Mouse (Mus musculus): ENCODE data around the gene Nlrc5. TPM values are rescaled to one million over a fixed set of nuclear protein-coding genes. Genes with fewer than 3 reads are reported as not detected.

The Nlrc5 gene
- polyA plus RNA-seq, 1 experiment from 2014 or later, result 0.34 TPM

DNA sequence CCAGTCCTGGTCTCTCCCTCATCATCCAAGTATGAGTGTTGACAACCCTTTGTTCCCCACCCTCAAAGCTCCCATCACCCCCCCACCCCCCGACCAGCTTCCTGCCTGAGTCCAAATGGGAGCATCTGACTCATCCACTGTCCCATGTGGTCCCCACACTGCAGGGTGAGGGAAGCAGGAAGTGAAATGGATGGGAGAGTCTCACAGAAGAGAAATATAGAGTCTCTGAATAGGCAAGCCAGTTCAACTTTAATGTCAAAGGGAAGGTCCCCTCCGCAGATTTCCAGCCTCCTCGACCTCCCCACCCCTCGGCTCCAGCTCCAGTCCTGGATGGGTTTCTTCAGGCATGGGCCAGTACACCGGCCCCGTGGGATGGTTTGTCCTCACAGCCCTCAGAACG lies 4.8 kb upstream of the Nlrc5 start:
- ATAC-seq (ENCODE audit: low FRiP score, low read depth), result no peak
- peaks cover 19% of the 10 kb centered on the region for H3K27me3 ChIP-seq
- peaks cover 4% of the 10 kb centered on the region; the same call in 1 of the 2 replicates for H3K4me1 ChIP-seq
- 85% methylated on average over 7 of the region's 7 CpGs for WGBS
- no peak overlapping the region for H3K4me3 ChIP-seq
- no peak overlapping the region for H3K9ac ChIP-seq
- H3K36me3 ChIP-seq, result no peaks in the 10 kb centered on the region
- H3K9me3 ChIP-seq, result no peaks in the 10 kb centered on the region
- H3K27ac ChIP-seq, result no peak overlapping the region
- H3K4me2 ChIP-seq (replicated peaks), result no peak overlapping the region

DNA sequence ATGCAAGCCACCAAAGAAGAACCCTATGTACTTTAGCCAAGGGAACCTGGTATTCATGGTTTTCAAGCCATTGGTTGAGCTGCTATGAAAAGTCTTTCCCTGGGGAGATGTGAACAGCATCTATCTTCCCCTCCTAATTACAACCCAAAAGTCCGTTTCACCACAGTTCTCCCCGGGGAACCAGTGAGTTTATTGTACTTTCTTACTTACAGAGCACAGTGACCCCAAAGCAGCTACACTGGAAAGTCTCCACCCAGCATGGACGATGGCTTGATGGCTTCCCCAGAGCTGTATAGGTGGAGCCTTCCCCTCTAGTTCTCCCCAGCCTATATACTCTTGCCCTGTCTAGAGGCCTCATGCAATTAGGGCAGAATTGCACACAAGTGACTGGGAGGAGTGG lies 1.9 kb upstream of the Nlrc5 start:
- no peak for ATAC-seq (ENCODE audit: low FRiP score, low read depth)
- no peaks in the 10 kb centered on the region for H3K9me3 ChIP-seq
- no peak overlapping the region for H3K9ac ChIP-seq
- no peaks in the 10 kb centered on the region for H3K36me3 ChIP-seq
- no peak overlapping the region for H3K4me3 ChIP-seq
- peaks cover 25% of the 10 kb centered on the region for H3K27me3 ChIP-seq
- no peak overlapping the region for H3K27ac ChIP-seq
- H3K4me1 ChIP-seq, result peaks cover 4% of the 10 kb centered on the region; the same call in 1 of the 2 replicates
- 64% methylated on average over 3 of the region's 3 CpGs for WGBS
- H3K4me2 ChIP-seq (replicated peaks), result no peak overlapping the region

DNA sequence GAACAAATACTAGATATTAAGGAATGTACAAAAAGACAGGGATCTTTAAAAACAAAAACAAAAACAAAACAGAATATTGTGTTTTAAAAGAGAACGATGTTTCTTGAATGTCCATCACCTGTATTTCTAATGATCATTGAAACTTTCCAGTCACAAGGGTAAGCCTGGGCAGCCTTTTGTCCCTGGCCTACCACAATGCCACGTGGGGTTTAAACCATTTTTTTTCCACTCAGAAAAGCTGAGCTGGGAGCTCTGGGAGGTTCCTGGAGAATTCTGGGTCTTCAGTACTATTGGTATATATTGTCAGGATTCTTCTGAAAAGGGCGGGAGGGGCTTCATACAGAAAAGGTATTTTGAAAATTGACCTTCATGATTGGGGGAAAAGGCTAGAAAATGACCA lies 802 bp downstream of the Nlrc5 start:
- Histone ChIP-seq H3K27ac (no peak overlapping the region), H3K4me1 (peaks cover 4% of the 10 kb centered on the region; the same call in 1 of the 2 replicates), H3K4me2 (replicated peaks) (no peak overlapping the region), H3K4me3 (no peak overlapping the region), H3K9ac (no peak overlapping the region), H3K9me3 (no peaks in the 10 kb centered on the region), H3K36me3 (no peaks in the 10 kb centered on the region), H3K27me3 (peaks cover 25% of the 10 kb centered on the region)
- ATAC-seq (ENCODE audit: low FRiP score, low read depth), result no peak
- 77% methylated on average over 3 of the region's 3 CpGs for WGBS

DNA sequence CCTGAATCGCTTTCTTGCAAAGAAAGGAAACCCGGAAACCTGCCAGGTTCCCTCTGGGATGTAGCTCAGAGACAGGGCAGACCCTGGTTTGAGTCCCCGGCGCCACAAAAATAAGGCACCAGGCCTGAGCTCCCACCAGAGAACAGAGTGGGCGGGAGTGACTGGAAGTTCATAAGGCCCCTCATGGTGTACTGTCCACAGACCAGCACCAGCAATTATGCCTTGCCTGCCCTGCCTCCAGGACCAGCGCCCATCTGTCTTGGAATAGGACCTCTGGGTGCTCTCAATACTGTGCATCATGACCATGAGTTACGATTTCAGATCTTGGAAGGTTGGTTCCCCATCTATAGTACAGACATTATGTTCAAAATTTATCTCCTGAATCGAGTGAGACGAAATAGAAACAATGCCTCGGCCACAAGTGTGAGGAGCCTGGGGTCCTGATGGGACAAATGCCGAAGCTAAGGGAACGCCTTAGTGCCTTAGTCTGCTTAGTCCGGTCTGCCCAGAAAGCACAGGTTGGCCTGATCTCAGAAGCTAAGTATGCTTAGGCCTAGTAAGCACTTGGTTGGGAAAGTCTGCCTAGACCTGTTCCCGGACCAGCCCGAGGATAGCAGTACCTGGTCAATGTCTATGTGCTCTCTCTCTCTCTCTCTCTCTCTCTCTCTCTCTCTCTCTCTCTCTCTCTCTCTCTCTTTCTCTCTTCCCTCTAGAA lies 1.4 kb downstream of the Nlrc5 start:
- no peaks in the 10 kb centered on the region for H3K36me3 ChIP-seq
- WGBS, result 90% methylated on average over 15 of the region's 15 CpGs
- no peak for ATAC-seq (ENCODE audit: low FRiP score, low read depth)

DNA sequence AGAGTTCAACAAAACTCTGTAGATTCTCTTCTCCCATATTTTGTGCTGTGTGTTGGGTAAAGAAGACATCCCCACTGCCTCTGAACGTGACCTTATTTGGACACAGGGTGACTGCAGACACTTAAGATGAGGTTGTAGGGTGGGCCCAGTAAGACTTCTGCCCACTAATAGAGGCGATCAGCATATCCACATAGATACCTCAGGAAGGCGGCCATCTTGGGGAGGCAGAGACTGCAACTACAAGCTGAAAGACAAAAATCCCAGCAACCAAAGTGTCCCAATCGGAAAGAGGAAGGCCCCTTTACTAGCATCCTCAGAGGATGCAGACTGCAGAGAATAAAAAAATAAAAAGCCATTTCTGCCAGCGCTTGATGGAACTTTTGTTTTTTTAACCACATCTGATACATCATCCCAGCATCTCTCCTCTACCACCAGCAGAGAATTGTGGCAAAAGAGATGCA lies 2.0 kb downstream of the Nlrc5 start:
- Histone ChIP-seq H3K9ac (no peak overlapping the region), H3K4me3 (no peak overlapping the region), H3K4me2 (replicated peaks) (no peak overlapping the region), H3K9me3 (no peaks in the 10 kb centered on the region), H3K36me3 (no peaks in the 10 kb centered on the region), H3K27ac (no peak overlapping the region), H3K27me3 (peaks cover 25% of the 10 kb centered on the region), H3K4me1 (peaks cover 4% of the 10 kb centered on the region; the same call in 1 of the 2 replicates)
- WGBS, result 91% methylated on average over 5 of the region's 5 CpGs
- no peak for ATAC-seq (ENCODE audit: low FRiP score, low read depth)

More for the DNA sequence above, 1.4 kb downstream of the Nlrc5 start:
- peaks cover 4% of the 10 kb centered on the region; the same call in 1 of the 2 replicates for H3K4me1 ChIP-seq
- no peak overlapping the region for H3K4me3 ChIP-seq
- H3K4me2 ChIP-seq (replicated peaks), result no peak overlapping the region
- H3K9me3 ChIP-seq, result no peaks in the 10 kb centered on the region
- no peak overlapping the region for H3K27ac ChIP-seq
- peaks cover 25% of the 10 kb centered on the region for H3K27me3 ChIP-seq
- H3K9ac ChIP-seq, result no peak overlapping the region

DNA sequence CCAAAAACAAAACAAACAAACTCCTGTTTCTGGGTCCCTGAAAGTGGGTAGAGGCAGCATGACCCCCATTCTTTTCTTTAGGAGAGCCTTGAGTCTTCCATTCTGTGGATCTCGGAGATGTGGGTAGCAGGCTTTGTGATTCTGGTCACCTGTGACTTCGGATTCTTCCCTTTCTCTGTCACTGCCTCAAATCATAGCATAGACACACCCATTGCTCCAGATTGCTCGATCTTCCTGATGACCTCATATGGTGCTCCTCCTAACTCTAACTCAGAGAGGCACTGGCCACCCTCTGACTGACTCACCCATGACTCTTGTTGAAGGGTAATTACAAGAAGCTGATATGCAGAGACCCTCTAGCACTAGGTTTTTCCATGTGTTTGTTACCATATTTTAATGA lies 2.7 kb downstream of the Nlrc5 start:
- H3K27me3 ChIP-seq, result peaks cover 25% of the 10 kb centered on the region
- H3K9me3 ChIP-seq, result no peaks in the 10 kb centered on the region
- no peak overlapping the region for H3K9ac ChIP-seq
- WGBS, result 78% methylated on average over 3 of the region's 3 CpGs
- no peak overlapping the region for H3K27ac ChIP-seq
- no peak overlapping the region for H3K4me3 ChIP-seq
- H3K4me2 ChIP-seq (replicated peaks), result no peak overlapping the region
- ATAC-seq (ENCODE audit: low FRiP score, low read depth), result no peak
- no peaks in the 10 kb centered on the region for H3K36me3 ChIP-seq
- peaks cover 4% of the 10 kb centered on the region; the same call in 1 of the 2 replicates for H3K4me1 ChIP-seq

DNA sequence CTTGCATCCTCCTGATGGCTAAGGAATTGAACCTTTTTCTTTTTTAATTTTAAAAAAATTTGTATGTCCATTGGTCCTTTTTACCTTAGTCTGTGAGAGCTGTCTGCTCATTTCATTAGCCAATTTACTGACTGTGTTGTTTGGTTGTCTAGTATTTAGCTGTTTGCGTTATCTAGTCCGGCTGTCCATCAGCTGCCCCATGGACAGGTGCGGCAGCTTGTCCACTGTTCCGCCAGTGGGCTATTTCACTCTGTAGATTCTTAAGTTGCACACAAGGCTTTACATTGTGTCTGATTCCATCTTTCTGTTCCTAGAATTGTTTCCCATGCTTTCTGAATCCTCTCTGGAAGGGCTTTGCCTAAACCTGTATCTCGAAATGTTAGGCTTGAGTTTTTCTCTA lies 4.5 kb downstream of the Nlrc5 start:
- H3K4me1 ChIP-seq, result peaks cover 4% of the 10 kb centered on the region; the same call in 1 of the 2 replicates
- no peak overlapping the region for H3K4me3 ChIP-seq
- peaks cover 10% of the 10 kb centered on the region for H3K27me3 ChIP-seq
- H3K9ac ChIP-seq, result no peak overlapping the region
- no peak overlapping the region for H3K4me2 ChIP-seq (replicated peaks)
- ATAC-seq (ENCODE audit: low FRiP score, low read depth), result no peak
- H3K36me3 ChIP-seq, result no peaks in the 10 kb centered on the region
- no peaks in the 10 kb centered on the region for H3K9me3 ChIP-seq
- H3K27ac ChIP-seq, result no peak overlapping the region
- WGBS, result 93% methylated on average over 5 of the region's 5 CpGs

DNA sequence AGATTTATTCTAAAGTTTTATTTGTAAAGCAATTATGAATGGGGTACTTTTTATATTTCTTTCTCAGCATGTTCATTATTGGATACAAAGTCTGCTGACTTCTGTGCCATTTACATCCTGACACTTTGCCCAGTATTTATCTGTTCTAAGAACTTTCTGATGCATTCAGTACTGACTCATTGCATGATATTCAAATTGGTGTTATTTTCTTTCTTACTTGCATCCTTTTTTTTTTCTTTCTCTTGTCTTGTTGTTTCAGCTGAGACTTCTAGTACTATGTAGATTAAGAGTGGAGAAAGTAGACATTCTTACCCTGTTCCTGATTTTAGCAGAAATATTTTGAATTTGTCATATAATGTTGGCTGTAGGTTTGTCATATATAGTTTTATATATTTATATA lies 5.5 kb downstream of the Nlrc5 start:
- H3K27ac ChIP-seq, result no peak overlapping the region
- ATAC-seq (ENCODE audit: low FRiP score, low read depth), result no peak
- no peaks in the 10 kb centered on the region for H3K9me3 ChIP-seq
- peaks cover 6% of the 10 kb centered on the region for H3K27me3 ChIP-seq
- H3K36me3 ChIP-seq, result no peaks in the 10 kb centered on the region
- no peak overlapping the region for H3K9ac ChIP-seq
- H3K4me3 ChIP-seq, result no peak overlapping the region
- no peak overlapping the region for H3K4me2 ChIP-seq (replicated peaks)
- no peaks in the 10 kb centered on the region for H3K4me1 ChIP-seq

DNA sequence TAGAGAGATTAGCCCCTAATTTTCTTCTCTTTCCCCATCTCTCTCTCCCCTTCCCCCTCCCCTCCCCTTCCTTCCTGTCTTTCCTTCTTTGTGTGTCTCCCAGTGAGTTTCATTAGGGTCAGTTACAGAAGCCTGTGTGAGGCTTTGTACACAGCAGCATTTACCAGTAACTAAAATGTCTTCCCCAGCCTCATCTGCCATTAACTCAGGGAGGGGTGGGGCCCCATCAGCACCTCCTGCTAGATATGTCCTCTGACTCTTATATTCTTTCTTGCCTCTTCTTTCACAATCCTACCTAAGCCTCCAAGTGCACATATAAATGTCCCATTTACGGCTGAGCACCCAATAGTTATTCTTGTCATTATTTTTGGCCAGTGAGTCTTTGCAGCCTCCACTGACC lies 6.2 kb downstream of the Nlrc5 start:
- Histone ChIP-seq H3K27ac (no peak overlapping the region), H3K4me3 (no peak overlapping the region), H3K4me2 (replicated peaks) (no peak overlapping the region), H3K4me1 (no peaks in the 10 kb centered on the region), H3K27me3 (peaks cover under 1% of the 10 kb centered on the region), H3K9ac (no peak overlapping the region), H3K9me3 (no peaks in the 10 kb centered on the region), H3K36me3 (no peaks in the 10 kb centered on the region)
- no peak for ATAC-seq (ENCODE audit: low FRiP score, low read depth)
- 96% methylated on average over 1 of the region's 1 CpGs for WGBS

DNA sequence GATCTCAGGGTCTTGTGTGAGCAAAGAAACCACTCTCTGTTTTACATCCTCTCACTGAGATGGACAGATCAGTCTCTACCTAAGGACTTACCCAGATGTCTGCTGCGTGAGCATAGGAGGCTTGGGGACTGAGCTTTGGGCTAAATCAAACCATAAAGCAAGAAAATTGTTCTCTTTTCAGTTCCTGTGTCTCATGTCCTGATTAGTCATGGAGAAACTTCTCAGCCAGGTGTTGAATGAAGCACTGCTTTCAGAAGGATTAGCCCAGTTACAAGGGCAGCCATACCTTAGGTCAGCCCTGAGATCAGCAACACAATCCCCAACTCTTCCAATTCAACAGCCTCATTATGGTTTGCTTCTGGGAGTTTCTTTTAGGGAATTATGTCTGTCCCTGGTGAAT lies 7.5 kb downstream of the Nlrc5 start:
- H3K27ac ChIP-seq, result no peak overlapping the region
- H3K27me3 ChIP-seq, result no peaks in the 10 kb centered on the region
- H3K4me2 ChIP-seq (replicated peaks), result no peak overlapping the region
- no peaks in the 10 kb centered on the region for H3K36me3 ChIP-seq
- no peak overlapping the region for H3K9ac ChIP-seq
- 91% methylated on average over 1 of the region's 1 CpGs for WGBS
- no peak for ATAC-seq (ENCODE audit: low FRiP score, low read depth)
- H3K9me3 ChIP-seq, result no peaks in the 10 kb centered on the region
- H3K4me3 ChIP-seq, result no peak overlapping the region
- H3K4me1 ChIP-seq, result no peaks in the 10 kb centered on the region

DNA sequence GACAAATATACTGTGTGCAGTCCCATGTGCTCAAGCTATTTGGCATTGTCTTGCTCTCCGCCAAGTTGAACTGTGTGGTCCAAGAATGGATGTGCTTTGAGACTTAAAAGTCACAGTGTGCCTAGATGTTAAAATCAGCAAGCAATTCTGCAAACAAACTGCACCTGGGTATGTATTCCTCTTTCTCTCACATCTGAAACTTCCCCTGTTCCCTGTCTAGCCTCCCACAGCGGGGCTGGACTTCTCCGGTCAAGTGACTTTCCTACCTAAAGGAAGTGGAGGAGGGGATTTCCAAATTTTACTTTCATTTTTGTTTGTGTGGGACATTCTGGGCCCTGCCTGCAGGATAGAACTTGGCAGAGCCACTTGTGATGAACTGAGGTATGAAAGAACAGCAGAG lies 9.0 kb downstream of the Nlrc5 start:
- H3K4me1 ChIP-seq, result no peaks in the 10 kb centered on the region
- WGBS, result 80% methylated on average over 3 of the region's 3 CpGs
- H3K9me3 ChIP-seq, result no peaks in the 10 kb centered on the region
- no peaks in the 10 kb centered on the region for H3K36me3 ChIP-seq
- H3K4me2 ChIP-seq (replicated peaks), result no peak overlapping the region
- no peak overlapping the region for H3K27ac ChIP-seq
- H3K9ac ChIP-seq, result no peak overlapping the region
- H3K27me3 ChIP-seq, result no peaks in the 10 kb centered on the region
- no peak overlapping the region for H3K4me3 ChIP-seq
- no peak for ATAC-seq (ENCODE audit: low FRiP score, low read depth)

DNA sequence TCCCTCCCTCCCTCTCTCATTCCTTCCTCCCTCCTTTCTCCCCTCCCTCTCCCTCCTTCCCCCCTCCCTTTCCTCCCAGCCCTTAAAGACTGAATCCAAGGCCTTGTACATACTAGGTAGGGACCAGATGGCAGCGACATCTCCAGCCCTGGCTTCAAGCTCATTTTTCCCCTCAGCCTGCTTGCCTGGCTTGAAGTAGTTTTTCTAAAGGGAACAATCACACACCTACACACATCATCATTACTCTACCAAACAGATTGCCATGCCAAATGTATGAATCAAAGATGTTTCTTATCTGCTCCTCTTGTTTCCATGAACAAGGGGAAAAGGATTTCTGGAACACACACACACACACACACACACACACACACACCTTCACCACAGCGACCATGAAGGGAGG lies 10.3 kb downstream of the Nlrc5 start:
- Histone ChIP-seq H3K4me3 (no peak overlapping the region), H3K9me3 (no peaks in the 10 kb centered on the region), H3K4me1 (no peaks in the 10 kb centered on the region), H3K27me3 (no peaks in the 10 kb centered on the region), H3K36me3 (no peaks in the 10 kb centered on the region), H3K9ac (no peak overlapping the region), H3K4me2 (replicated peaks) (no peak overlapping the region), H3K27ac (no peak overlapping the region)
- no peak for ATAC-seq (ENCODE audit: low FRiP score, low read depth)
- WGBS, result 60% methylated on average over 2 of the region's 2 CpGs

DNA sequence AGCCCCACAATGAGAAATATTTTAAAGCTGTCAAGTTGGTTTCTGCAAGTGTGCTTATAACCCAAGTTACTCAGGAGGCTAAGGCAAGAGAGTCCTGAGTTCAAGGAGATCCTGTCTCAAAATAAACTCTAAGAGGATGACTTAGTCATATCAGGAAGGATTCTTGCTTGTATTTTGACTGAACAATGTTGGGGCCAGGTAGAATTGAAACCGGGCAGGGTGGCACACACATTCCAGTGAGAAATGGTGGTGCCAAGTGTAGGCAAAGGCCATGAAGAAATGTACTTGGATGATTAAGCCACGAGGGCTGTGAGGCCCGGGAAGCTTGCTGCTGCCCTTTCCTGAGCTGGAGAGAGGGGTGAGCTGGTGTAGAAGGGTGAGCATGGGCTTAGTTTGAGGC lies 13.0 kb downstream of the Nlrc5 start:
- Histone ChIP-seq H3K4me2 (replicated peaks) (no peak overlapping the region), H3K27ac (no peak overlapping the region), H3K9me3 (no peaks in the 10 kb centered on the region), H3K9ac (no peak overlapping the region), H3K27me3 (no peaks in the 10 kb centered on the region), H3K4me1 (no peaks in the 10 kb centered on the region), H3K4me3 (no peak overlapping the region), H3K36me3 (no peaks in the 10 kb centered on the region)
- WGBS, result 80% methylated on average over 3 of the region's 3 CpGs
- ATAC-seq (ENCODE audit: low FRiP score, low read depth), result no peak

Data from limb, embryonic 13.5 days (tissue).